Mouse (Mus musculus): ENCODE data around the gene Med24.
"Not testable (repeated sequence)": the region's sequence is repeated elsewhere in the genome, so short reads cannot be mapped to it uniquely, and the experiment has no call there.

The Med24 gene

DNA sequence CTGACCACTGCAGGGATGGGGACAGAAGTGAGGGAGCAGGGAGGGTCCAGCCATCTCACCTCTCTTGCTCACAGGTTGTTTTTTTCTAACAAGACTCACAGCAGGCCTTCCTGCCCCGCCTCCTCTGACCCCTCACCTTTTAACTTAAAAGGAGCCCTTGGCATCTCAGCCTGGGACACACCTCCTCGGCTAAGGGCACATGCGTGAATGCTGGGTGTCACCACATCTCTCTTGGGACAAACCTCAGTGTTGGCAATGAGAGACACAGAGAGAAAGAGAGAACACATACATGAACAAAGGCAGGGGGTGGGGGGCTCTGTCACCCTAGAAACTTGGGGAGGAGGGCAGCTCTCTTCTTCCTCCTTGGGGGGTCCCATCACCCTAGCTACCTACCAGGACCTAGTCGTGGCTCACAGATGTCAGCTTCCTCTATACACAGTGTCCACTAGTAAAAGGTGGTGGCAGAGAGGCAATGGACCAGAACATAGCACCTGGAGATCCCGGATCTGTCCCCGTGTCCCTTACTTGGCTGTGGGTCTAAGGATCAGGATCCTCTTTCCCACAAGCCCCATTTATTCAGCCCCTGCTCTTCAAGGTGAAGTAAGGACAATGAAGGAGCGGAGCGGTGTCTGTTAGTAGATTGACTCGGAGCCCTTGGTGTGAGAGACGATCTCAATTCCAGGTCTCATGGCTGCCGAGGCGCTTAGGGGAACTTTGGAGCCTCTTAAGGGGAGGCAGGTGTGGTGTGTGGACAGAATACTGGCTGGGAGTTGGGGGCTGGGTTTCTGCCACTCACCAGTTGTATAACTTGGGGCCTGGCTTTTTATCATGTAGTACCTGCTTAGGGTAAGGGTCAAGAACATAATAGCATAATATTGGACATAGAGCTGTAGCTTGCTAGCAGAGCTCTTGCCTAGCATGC, 17.0 kb upstream of the Med24 start:
- no peak for DNase-seq (ENCODE audit: low spot score)

DNA sequence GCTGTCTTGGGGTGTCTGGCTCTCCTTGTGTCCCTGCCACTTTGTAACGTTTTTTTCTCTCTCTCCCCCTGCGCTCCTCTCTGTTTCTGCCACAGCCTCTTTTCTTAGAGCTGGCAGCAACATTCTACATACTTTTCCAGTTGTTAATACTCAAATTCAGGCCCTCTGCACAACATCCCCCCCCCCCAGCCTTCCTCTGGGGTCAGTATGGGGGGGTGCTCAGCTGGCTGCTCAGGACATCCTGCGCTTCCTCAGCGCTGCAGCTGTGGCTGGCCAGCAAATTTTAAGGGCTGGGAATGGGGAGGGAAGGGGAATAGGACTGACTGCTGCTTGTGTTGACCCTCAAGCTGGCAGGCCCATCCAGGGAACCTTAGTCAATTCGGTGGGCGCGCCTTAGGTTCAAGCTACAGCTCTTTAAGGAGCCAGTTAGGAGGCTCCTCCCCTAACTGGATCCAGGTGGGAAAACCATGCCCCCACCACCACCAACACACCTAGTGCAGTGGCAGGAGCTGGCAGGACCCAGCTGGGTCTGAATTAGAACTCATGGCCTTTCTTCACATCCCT, 15.3 kb upstream of the Med24 start:
- DNase-seq (ENCODE audit: low spot score): no peak

DNA sequence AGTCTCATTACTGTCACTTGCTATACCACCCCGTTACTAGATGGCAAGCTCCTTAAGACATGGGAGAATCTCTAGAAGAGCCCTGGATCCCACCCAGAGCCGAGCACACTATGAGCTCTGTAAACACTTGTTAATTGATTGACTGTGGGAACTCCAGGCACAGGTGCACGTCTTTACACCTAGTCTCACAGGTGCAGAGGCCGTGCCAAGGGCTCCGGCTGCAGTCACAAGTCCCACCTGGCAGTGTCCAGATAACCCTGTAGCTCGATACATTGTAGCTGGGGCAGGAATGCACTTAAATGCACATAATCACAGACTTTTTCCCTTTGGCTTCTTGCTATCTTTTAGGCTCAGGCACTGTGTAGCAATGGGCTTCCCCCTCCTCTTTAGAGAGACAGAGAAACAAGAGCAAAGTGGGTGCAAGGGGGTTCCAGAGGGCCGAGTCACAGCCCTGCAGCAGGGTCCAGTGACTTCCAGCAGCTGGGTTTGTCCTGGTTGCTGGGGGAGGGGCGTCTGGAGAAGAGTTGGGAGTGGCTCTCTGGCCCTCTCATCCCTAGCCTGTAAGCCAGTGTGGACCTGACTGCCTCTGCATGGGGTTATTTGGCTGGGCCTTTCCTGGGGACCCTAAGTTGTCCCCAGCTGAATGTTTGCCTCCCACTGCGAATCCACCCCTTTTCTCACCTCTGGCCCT, 14.6 kb upstream of the Med24 start:
- DNase-seq (ENCODE audit: low spot score): peak; percentile 77

DNA sequence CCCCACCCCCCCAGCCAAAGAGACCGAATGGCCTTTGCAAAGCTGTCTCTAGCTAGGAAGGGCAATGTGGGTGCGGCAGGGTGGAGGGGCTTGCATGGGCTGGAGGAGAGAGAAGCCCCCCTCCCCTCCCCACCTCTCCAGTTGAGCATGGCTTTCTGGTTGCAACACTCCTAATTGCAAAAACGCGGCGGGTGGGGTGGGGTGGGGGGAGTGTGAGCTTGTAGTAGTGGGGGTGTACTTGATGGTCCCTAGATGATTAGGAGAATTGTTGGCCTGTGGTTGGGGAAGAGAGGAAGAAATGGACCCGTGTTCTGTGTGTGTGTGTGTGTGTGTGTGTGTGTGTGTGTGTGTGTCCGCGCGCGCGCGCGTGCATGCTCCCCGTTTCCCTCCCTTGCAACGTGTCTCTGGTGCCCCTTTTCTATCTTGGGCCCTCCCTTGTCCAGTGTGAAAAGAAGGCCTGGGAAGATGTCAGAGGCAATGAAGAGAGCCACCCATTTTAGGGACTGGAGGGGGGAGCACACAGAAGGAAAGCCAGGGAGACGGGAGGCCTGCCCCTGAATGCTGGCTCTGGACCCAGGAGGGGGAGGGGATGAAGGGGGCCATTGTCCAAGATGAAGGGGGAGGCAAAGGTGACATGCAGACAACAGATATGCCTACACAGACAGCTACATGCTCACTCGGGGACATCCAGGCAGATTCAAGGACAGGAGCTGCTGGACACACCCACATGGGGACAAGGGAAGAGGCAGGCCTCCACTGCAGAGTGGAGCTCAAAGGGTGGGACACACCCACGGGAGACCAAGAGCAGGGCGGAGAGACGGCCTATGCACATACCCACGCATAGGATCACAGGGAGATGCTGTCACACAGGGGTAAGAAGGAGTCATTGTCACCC, 13.4 kb upstream of the Med24 start:
- peak; percentile 19 for DNase-seq (ENCODE audit: low spot score)

DNA sequence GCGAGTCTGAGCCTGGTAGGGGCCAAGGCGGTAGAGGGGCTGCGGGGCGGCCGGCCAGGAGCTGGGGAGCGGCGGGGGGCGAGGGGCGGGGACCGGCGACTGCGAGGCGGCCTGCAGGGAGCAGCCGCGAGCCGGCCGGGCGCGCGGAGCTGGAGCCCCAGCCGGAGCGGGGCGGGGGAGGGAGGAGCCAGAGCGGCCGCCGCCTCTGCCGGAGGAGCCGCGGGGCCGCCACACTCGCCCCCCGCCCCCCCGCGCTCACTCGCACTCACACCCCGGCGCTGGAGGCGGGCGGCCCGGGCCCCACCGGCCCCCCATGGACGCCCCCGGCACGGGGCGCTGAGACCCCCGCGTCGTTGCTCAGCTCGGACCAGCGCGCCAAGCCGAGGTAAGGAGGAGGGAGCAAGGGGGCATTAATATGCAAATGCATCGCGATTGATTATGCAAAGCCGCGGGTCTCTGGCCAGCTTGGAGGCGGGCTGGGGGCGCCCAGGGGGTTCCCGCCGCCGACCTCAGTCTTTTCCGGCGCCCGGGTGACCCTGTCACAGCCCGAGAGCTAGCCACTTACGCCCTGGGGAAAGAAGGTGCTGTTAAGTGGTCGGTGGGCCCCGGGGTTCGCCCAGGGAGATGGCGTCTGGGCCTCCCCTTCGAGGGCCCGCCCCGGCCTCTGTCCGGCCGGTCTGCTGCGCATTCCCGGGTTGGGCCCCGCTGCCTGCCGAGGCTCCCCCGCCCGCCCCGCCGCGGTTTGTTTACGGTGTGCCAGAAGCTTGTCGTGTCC, 12.6 kb upstream of the Med24 start:
- peak; percentile 83 for DNase-seq (ENCODE audit: low spot score)

DNA sequence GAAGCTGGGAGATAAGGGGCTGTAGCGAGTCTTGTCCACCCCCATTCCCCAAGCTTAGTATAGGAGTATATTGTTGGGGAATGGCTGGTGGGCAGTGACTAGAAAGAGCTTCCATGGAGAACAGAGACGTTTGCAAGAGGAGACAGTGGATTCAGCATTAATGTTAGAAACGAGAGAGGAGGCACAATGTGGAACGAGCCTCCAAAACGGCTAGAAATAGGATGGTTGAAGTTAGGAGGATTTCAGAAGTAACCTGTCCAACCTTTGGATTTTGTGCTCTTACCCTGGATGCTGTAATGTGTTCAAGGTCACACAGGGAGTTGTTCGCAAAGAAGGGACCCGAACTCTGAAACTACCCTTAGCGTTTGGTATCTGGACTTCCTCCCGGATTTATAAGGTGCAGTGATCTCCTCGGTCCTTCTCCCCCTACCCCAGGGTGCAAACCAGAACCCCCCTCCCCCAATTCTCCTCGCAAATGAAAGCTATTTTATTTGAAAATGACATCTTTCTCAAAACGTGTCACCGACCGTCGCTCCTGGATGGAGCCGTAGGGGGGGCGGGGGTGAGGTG, 11.9 kb upstream of the Med24 start:
- DNase-seq (ENCODE audit: low spot score): no peak

DNA sequence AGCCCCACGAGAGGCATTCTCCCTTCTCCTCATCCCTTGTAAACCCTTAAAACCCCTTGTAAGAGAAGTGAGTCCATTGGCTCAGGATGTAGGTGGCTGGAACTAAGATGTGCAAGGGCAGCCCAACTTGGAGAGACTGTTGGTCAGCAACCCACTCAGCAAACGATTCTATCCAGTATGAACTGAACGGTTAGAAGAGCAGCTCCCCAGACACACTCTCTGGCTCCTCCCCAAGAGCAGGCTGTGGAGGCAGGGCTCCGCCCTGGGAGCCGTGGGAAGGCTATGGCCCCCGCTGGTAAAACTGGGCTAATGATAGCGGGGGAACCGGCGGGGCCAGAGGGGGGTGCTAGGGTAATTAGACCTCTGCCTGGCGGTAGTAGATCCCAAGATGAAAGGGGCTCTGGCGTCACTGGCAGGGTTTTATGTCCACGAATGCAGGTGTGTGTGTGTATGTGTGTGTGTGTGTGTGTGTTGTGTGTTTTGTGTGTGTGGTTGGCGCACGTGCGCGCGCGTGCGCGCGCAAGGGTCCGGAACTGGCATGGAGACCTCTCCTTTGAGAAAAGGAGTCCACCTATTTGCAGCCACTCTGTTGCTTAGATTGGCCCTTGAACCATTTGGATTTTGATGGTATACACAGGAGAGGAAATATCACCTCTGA, 11.3 kb upstream of the Med24 start, which contains the start of gene Thra:
TSS of gene Thra (plus strand) at position 246 of the 658 bp plus-strand sequence.
- peak; percentile 72 for DNase-seq (ENCODE audit: low spot score)

DNA sequence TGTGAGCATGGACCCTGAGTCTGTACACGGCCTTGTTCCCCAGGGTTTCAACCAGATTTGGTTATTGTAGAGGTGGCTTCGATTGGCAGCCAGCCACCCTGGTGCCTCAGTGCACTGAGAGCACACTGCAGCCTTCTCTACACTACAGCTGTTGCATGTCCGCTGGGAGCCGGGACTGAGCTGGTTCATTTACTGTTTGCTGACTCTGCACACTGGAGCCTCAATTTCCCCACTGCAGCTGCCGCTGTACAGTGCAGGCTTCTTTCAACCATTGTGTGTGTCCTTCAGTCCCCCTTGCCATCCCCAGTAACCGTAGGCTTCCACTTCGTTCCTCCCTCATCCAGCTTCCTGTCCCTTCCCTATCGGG, 10.8 kb upstream of the Med24 start:
- DNase-seq (ENCODE audit: low spot score): peak; percentile 43

DNA sequence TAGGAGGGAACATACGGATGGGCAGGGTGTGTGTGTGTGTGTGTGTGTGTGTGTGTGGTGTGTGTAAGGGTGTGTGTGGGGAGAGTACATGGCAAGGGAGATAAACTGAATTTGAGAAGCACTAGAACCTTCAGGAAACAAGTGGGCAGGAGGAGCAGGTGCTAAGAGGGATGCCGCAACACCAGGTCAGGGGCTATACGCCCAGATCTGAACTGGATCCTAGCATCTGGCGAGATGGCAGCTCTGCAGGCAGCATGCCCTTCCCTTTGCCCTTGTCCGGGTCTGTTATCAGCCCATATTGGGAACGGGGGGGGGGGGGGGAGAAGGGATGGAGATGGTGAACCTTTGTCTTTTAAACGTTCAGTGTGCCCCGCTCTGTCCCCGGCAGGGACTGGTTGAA, 9.7 kb upstream of the Med24 start:
- DNase-seq (ENCODE audit: low spot score): no peak

DNA sequence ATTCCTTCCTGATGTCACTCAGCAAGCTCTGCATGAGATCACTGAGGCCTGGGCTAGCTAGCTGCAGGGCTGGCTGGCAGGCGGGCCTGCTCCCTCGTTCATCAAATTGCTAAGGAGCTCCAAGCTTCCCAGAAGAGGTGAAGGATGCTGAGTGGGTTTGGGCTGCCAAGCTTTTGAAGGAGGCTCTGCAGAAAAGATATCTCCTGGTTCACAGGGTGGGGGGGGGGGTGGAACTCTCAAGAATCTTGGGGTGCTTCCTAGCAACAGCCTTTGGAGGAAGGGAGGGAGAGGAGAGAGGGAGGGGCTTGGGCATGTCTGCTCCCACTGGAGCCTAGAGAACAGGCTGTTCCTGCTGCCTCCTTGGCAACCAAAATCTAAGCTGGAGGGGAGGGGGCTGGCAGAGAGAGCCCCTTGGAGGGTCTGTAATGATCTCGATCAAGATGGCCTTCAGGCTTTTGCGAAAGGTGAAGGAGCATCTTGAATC, 9.2 kb upstream of the Med24 start:
- DNase-seq (ENCODE audit: low spot score): no peak

DNA sequence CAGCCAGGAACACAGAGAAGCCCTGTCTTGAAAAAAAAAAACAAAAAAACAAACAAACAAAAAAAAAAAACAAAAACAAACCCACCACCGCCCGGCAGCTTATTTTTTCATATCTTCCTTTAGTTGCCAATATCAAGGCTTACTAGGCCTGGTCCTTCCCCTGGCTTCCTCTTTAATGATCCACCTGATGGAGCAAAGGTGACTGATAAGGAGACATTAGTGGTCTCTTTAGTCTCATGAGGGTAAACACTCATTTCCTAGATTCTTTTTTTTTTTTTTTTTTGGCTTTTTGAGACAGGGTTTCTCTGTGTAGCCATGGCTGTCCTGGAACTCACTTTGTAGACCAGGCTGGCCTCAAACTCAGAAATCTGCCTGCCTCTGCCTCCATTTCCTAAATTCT, 8.0 kb upstream of the Med24 start:
- DNase-seq (ENCODE audit: low spot score): not testable (repeated sequence)

DNA sequence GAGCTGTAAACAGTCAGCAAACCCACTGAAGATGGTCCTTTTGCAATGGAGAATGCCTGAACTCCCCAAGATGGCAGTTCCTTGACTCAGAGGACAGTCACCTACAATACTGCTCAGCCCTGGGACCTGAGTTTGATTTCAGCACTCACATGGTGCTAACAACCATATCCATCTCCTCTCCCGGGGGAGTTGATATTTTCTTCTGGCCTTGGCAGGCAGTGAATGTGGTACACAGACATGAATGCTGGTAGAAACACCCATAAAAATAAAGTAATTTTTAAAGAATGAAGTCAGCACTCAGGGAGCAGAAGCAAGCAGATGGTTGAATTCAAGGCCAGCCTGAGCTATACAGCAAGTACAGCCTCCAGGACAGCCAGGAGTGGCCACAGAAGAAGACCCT, 6.9 kb upstream of the Med24 start:
- no peak for DNase-seq (ENCODE audit: low spot score)

DNA sequence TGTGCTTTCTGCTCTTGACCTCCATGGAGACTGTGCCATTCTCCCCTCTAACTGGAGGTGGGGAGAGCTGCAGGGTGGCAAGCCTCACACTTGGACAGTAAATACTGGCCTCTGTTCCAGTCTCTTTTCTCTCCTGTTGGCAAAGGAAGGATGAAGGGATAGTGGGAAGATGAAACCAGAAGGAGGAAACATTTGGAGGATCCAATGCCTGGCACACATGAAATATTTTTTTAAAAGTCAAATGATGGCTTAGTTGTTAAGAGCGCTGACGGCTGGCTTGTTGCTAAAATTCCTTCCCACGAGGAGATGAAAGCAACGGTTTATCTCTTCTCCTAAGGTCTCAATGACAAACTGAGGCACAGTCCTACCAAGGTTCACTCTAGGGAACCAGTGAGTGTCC, 5.9 kb upstream of the Med24 start:
- no peak for DNase-seq (ENCODE audit: low spot score)

DNA sequence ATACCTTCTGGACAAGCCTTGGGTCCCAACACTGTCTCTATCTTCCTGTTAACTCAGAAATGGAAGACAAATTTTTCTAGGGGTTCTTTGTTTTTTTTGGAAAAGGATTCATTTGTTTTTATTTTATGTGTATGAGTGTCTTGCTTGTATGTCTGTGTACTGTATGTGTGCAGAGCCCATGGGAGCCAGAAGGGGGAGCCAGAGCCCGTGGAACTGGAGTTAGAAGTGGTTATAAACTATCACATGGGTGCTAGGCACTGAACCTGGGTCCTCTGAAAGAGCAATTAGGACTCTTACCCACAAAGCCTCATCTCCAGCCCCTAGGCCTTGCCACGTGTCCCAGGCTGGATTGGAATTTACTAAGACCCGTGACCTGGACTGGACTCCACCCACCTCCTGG, 4.8 kb upstream of the Med24 start:
- DNase-seq (ENCODE audit: low spot score): no peak

DNA sequence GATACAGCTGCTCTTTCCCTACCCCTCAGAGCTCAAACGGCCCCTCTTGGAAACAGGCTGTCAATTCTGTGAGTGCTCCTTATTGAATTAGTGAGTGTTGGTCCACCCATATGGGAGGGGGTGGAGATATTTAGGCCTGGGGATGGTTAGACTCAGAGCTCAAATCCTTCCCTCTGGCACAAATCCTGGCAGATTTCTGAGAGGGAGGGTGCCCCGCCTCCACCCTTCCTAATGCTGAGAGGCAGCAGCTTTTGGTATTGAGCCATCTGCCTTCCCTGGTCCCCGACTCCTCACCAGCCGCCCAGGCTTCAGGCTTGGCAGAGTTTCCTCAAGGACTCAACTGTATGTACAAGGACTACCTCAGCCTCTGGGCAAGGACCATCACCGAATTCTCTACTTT, 1.9 kb upstream of the Med24 start:
- DNase-seq (ENCODE audit: low spot score): no peak

DNA sequence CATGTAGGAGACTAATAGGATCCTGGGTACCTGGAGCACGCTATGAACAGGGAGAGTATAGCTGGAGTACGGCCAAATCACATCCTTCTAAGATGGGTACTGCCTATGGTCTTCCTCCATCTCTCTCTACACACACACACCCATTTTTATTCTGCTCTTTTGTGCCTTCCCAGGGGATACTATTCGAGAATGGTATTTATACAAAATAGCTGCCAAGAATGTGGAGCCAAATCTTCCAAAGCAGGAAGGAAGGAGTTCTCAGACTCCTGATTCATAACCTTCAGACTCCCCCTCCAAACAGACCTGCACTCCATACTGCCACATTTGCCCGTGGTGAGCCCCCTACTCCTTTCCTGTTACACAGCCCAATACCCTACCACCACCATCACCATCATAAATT, 1.5 kb upstream of the Med24 start:
- DNase-seq (ENCODE audit: low spot score): no peak

DNA sequence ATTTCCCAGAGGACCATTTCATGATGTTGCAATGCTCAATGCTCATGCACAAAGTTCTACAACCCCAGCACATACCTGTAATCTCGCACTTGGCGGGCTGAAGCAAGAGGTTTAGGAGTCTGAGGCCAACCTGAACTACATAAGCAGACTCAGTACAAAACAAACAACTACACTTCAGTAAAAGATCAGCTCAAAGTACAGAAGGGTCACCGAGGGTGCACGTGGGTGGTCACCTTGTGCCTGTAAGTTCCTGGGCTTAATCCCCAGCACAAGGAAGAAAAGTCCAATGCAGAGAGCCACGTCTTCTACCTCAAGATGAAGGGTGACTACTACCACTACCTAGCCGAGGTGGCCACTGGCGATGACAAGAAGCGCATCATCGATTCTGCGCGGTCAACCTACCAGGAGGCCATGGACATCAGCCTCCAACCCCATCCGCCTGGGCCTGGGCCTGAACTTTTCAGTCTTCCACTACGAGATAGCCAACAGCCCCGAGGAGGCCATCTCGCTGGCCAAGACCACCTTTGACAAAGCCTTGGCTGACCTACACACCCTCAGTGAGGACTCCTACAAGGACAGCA, 3.2 kb downstream of the Med24 start:
- no peak for DNase-seq (ENCODE audit: low spot score)

DNA sequence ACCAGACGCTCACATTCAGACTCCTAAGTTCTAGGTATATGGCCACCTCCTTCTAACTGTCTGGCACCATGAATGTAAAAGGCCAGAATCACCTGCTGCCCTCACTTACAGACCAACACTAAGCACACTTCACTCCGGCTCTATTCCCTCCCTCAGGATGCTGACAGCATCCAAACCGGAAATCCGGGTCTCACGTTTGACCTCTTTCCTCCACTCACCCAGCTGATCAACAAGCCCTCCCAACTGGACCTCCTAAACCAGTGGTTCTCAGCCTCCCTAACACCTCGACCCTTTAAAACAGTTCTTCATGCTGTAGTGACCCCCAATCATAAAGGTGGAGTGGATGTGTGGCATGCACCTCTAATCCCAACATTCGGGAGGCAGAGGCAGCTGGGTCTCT, 6.1 kb downstream of the Med24 start:
- DNase-seq (ENCODE audit: low spot score): no peak

DNA sequence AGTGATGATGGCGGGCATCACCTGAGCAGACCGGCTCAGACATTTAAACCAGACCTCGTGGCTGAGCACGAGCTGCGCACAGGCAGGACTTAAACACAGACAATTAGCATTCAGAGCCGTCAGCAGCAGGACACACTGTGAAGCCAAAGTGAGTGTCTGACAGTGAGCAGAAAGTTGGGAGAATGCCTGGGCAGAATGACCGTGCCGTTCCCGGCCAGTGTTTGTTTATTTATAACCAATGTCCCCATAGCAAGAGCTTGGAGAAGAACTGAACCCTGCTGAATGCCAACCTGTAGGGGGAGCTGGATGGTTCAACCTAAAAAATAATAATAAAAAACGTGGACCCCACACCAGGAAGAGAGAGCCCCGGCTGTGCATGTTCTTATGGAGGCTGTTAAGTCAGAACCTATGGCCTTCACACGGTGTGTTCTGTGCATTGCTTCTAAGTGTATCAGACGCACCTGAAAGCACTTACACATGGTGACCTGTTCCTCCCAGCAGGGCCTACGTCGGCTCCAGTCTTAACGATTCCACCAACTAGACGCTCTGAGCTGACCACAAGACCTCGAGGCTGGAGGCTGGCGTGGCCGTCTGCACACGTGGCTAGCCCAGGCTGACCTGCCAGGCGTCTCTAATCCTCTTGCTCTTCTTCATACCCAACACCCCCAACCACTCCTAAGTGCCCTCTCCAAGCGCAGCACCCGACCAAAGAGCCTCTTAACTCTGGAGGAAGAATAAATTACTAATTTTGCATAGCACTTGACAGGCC, 7.6 kb downstream of the Med24 start:
- no peak for DNase-seq (ENCODE audit: low spot score)

Data from embryo, embryonic 10 days (tissue).